Mouse (Mus musculus): ENCODE data around the gene Nlrx1.

DNA sequence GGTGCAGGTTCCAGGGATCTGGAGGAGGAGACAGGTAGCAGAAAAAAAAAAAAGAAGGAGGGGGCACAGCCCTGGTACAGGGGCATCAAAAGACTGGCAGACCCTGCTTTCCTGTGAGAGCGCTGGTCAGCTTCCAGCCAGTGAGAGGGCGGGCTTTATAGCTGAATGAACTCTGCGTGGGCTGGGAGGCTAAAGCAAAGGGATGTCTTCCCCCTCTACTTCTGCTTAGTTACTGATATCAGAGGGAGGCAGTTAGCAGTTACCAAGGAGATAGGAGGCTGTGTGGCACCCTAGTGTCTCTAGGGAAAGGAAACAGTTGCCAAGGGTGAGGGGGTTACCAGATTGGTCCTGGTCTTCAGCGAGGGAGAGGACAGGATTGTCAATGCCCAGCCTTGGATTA is 18.0 kb downstream of the Nlrx1 start:
- TF ChIP-seq POLR2A (IDR thresholded peaks at IDR 0.05; ENCODE audit: low read depth, low read length) = no peak
- TF ChIP-seq CTCF (IDR thresholded peaks at IDR 0.05; ENCODE audit: extremely low read depth, insufficient read depth, insufficient read length, insufficient replicate concordance) = no peak

All from spleen, adult 2 months (tissue).